Mouse (Mus musculus): ENCODE measurements at regions not wholly inside any gene's neighbourhood (a gene's known extent, or its start where the extent isn't known, plus 50 kb on each side); places are given as distances from the start of the nearest gene placed in this dataset.

DNA sequence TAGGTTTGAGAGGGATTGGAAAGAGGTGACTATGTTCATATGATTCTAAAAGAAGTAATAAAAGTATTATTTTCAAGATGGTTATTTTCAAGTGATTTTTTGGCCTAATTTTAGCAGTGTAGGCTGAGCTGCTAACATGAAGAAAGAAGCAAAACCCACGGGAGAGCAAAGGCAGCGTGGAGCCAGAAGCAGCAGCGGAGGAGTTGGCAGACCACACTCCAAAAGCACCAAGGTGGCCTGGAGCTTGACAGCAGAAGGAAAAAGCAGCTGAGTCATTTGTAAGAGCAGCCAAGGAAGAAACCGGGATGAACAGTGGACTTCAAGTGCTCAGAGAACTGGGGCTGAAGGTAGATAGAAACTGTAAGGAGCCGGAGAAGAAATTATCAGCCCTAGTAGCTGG lies 55.9 kb downstream of the Hdgfl1 start:
- DNase-seq (ENCODE audit: low spot score) = no peak

DNA sequence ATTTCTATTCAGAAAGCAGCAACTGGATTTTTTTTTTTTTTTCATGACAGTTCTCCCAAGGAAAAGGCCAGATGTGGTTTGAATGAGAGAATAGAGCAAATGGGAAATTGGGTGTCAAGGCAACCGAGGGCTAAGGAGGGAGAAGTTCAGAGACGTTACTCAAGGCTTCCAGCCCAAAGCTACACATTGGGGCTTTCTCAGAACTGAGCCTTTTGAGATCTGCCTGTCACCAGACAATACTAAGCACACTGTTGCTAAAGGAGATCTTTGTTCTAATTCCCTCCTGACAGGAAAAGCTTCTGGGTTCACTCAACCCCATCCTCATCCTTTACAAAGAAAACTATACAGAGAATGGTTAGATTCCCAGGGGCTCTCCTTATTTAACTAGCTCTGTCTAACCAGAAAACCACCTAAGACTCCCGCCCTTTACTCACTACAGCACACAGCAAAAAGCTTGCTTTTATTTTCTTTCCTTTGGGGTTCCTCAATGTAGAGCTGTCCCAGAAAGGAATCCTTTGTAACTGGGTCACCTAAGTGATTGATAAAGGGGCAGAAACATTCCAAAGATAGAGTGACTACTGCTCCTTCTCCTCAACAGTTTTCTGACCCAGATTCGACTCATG lies 70.8 kb downstream of the Hdgfl1 start:
- no peak for DNase-seq (ENCODE audit: low spot score)

DNA sequence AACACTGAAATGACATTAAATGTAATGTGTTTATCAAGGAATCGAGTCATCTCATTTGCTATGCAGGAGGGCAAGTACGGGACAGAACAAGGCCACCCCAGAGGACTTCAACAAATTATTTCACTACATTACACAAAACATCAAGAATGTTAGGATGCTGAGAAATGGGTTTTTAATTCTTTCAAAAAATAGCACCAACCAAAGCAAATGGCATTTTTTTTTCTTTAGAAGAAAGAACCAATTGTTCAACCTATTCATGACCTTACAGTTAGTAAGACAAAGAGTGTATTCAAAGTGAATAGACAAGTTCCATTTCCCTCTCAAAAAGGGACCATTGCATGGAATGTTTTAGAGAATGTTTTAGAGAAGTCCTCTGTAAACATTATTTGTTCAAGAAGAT lies 110.5 kb downstream of the Hdgfl1 start:
- DNase-seq (ENCODE audit: low spot score) = no peak

DNA sequence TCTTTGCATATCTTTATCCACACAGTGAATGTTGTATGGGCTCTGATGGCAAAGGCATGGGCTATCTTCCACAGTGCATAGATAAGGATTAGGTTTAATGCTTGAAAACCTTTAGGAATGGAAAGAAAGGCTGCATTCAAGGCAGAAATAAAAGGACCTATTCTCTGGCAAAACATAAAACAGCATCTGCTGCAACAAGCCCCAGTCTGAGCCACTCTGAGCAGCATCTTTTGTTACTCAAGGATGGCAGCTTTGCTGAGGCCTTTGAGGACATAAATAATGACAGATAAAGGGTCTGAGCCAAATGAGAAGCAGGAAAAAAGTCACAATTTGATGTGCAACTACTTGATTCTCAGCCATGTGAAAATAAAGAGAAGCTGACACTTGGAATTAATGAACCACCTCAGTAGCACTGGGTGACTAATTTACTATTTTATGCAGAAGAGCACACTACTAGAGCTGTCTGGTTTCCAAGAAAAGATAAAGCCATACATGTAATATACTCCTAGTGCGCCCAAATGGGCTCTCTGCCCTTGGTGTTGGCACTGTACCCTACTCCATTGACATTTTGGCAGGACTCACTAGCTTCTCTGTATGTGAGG lies 112.9 kb downstream of the Hdgfl1 start:
- DNase-seq (ENCODE audit: low spot score) = peak; percentile 3

All from layer of hippocampus, adult 11-12 months (tissue).